Mouse (Mus musculus) bone marrow macrophage, adult 2 months (primary cell): ENCODE data around the gene Zfp111.

Source experiments
- CTCF ChIP-seq: IDR thresholded peaks from 2 replicates; pipeline ENCODE4 v1.5.1; 2012; ENCODE audit warnings: low read depth, mild to moderate bottlenecking, low read length, moderate library complexity
- POLR2A ChIP-seq: IDR thresholded peaks from 2 replicates; pipeline ENCODE4 v1.6.1; 2012; ENCODE audit warnings: mild to moderate bottlenecking, low read depth, low read length, borderline replicate concordance

- TF ChIP-seq POLR2A = no peak
- TF ChIP-seq CTCF = no peak
These were observed 48.2 kb upstream of the Zfp111 start for GRCm38 (mm10) chr7:24259306-24259999.
